In the genomic region with DNA sequence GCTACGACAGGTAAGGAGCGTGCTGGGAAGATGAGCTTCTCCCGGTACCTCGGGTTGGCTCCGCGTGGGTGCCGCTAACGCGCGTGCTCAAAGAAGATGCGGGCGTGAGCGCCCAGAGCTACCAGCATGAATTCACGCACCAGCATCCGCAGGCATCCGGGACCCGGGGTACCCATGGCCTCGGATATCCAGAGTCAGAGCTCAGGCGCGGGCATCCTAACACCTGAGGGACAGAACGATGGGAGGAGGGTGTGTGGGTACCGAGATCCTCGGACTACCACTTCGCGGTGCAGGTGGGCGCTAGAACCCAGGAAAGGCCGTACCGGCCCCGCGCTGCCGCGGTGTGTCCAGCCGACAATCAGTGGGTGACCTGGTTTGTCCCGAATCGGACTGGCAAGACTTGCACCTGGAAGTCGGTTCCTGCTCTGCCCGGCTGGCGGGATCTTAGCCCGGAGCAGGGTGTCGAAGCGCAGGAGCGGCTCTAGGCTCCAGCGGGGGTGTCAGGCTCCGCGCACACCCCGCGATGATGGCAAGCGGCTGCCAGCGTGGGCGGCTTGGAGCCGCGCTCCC, we compare ENCODE assay signal across 10 mouse cellular contexts. TPM values are rescaled to one million over a fixed set of nuclear protein-coding genes. Genes with fewer than 3 reads are reported as not detected.
DNase-seq lines count a peak whose midpoint lies in the region; ATAC-seq and TF ChIP-seq lines count a peak whose summit lies in the region.
"Had no signal": no experiment of that assay in that cellular context is flagged by ENCODE, and none has a peak within 500 bp of the region (broad histone marks: within the 10 kb centered on the region; RNA-seq: fewer than 3 reads in every experiment).

No protein-coding gene starts in this region.

- TF ChIP-seq POLR2A in embryonic fibroblast, embryonic 13.5 days (IDR thresholded peaks at IDR 0.05; ENCODE audit: low read depth, low read length) = no peak

- no peaks in the 10 kb centered on the region for H3K9me3 ChIP-seq in kidney, embryonic 15.5 days (replicated peaks)
- no peaks in the 10 kb centered on the region for H3K9me3 ChIP-seq in hindbrain, postnatal 0 days (ENCODE audit: low read length)
- H3K9me3 ChIP-seq in limb, embryonic 15.5 days = no peaks in the 10 kb centered on the region

- no peak overlapping the region for H3K27ac ChIP-seq in kidney, embryonic 15.5 days
- no peak overlapping the region for H3K27ac ChIP-seq in embryonic fibroblast, embryonic 13.5 days (ENCODE audit: insufficient read depth, low read length)
- peak overlapping the region; percentile 82 for H3K27ac ChIP-seq in hindbrain, postnatal 0 days
- H3K27ac ChIP-seq in limb, embryonic 15.5 days = no peak overlapping the region

- H3K27me3 ChIP-seq in kidney, embryonic 15.5 days = peaks cover 47% of the 10 kb centered on the region
- H3K27me3 ChIP-seq in hindbrain, postnatal 0 days (ENCODE audit: insufficient read depth, low read length) = 0 out of 2 replicates have a peak, but pooled peaks cover 4% of the 10 kb centered on the region
- peaks cover 48% of the 10 kb centered on the region for H3K27me3 ChIP-seq in limb, embryonic 15.5 days

- DNase-seq in kidney, adult 18-20 months = no peak
- peak; percentile 62 for DNase-seq in hindbrain, postnatal 0 days (ENCODE audit: low spot score)
- peak; percentile 81 to 83 for DNase-seq in right cerebral cortex, postnatal 10 days (ENCODE audit: low spot score in 2 of 2)
- no peak for DNase-seq in c-Kit-positive CD71-positive TER-119-positive erythroid progenitor cells, embryonic 14.5 days (ENCODE audit: low spot score)

- peak overlapping the region; percentile 35 for H3K9ac ChIP-seq in kidney, embryonic 15.5 days
- H3K9ac ChIP-seq in hindbrain, postnatal 0 days (replicated peaks; ENCODE audit: low read length) = peak overlapping the region; percentile 64
- H3K9ac ChIP-seq in limb, embryonic 15.5 days = 0 out of 2 replicates have a peak overlapping the region, but pooled peaks have one; percentile 17

- WGBS in kidney, embryonic 15.5 days = under 1% methylated on average over 52 of the region's 52 CpGs
- 1% methylated on average over 52 of the region's 52 CpGs for WGBS in hindbrain, postnatal 0 days
- WGBS in limb, embryonic 15.5 days = under 1% methylated on average over 52 of the region's 52 CpGs

- H3K36me3 ChIP-seq in kidney, embryonic 15.5 days = peaks cover 5% of the 10 kb centered on the region; the same call in 1 of the 2 replicates
- peaks cover 3% of the 10 kb centered on the region; the same call in 1 of the 2 replicates for H3K36me3 ChIP-seq in hindbrain, postnatal 0 days (ENCODE audit: insufficient read depth, low read length)
- 0 out of 2 replicates have a peak, but pooled peaks cover 4% of the 10 kb centered on the region for H3K36me3 ChIP-seq in limb, embryonic 15.5 days

- peak; percentile 22; the same call in 1 of the 2 replicates for ATAC-seq in kidney, embryonic 15.5 days (replicated peaks; ENCODE audit: low FRiP score)
- ATAC-seq in activated CD4-positive, CD25-positive, alpha-beta regulatory T cell, adult 4 months = peak; percentile 33
- ATAC-seq in hindbrain, postnatal 0 days = peak; percentile 35
- peak; percentile 32; the same call in 1 of the 2 replicates for ATAC-seq in limb, embryonic 15.5 days (ENCODE audit: insufficient number of reproducible peaks, low FRiP score, low TSS enrichment, low read depth)

- H3K4me3 ChIP-seq in kidney, embryonic 15.5 days (replicated peaks) = peak overlapping the region; percentile 55
- H3K4me3 ChIP-seq in embryonic fibroblast, embryonic 13.5 days (ENCODE audit: insufficient read depth, low read length) = peak overlapping the region; percentile 45
- peak overlapping the region; percentile 68 for H3K4me3 ChIP-seq in hindbrain, postnatal 0 days (ENCODE audit: low read length)
- peak overlapping the region; percentile 50 for H3K4me3 ChIP-seq in limb, embryonic 15.5 days

- TF ChIP-seq CTCF in embryonic fibroblast, embryonic 13.5 days (IDR thresholded peaks at IDR 0.05; ENCODE audit: borderline replicate concordance, insufficient read depth, low read length) = no peak
- TF ChIP-seq CTCF in hindbrain, postnatal 0 days (IDR thresholded peaks at IDR 0.05; ENCODE audit: low read depth) = no peak

- H3K4me2 ChIP-seq in kidney, embryonic 15.5 days = peak overlapping the region; percentile 98
- peak overlapping the region; percentile 83 for H3K4me2 ChIP-seq in hindbrain, postnatal 0 days (ENCODE audit: low read depth, low read length)
- H3K4me2 ChIP-seq in limb, embryonic 15.5 days = peak overlapping the region; percentile 97

- H3K4me1 ChIP-seq in kidney, embryonic 15.5 days = peaks cover 14% of the 10 kb centered on the region
- H3K4me1 ChIP-seq in embryonic fibroblast, embryonic 13.5 days (ENCODE audit: control insufficient read depth, insufficient read depth, low read length) = no peaks in the 10 kb centered on the region
- H3K4me1 ChIP-seq in hindbrain, postnatal 0 days (ENCODE audit: insufficient read depth, low read length) = no peaks in the 10 kb centered on the region
- H3K4me1 ChIP-seq in limb, embryonic 15.5 days = peaks cover 13% of the 10 kb centered on the region

RNA-seq across cellular contexts. Expression of a gene that starts 0.7 kb away (rescaled TPM):
- 1.4 and 2.4 TPM in 2 replicates for polyA plus RNA-seq in kidney, embryonic 15.5 days (2015; fragmentation: Nextera tagmentation; extraction: Ambion mirVana)
- polyA plus RNA-seq in activated CD4-positive, CD25-positive, alpha-beta regulatory T cell, adult 4 months (2017; shearing (Covaris generic)) = under 1 TPM; 0.24 to 0.29 TPM
- 0.49 TPM in 1 of 2 replicates, not detected in the other for polyA plus RNA-seq in embryonic fibroblast, embryonic 13.5 days (2011; ENCODE audit: insufficient read length, low read depth, missing spikeins)
- total RNA-seq in hindbrain, postnatal 0 days (2014; rRNA removed) = 134 and 142 TPM in 2 replicates
- polyA plus RNA-seq in hindbrain, postnatal 0 days (2015; fragmentation: Nextera tagmentation; extraction: Ambion mirVana) = 29.7 and 32.7 TPM in 2 replicates
- polyA plus RNA-seq in limb, embryonic 15.5 days (2015; fragmentation: Nextera tagmentation; extraction: Ambion mirVana) = 2.3 and 2.5 TPM in 2 replicates
- total RNA-seq: MEL had no signal

RNA-seq across cellular contexts. Expression of a gene that starts 16.6 kb away (rescaled TPM):
- 83.1 and 86.6 TPM in 2 replicates for polyA plus RNA-seq in kidney, embryonic 15.5 days (2015; fragmentation: Nextera tagmentation; extraction: Ambion mirVana)
- polyA plus RNA-seq in activated CD4-positive, CD25-positive, alpha-beta regulatory T cell, adult 4 months (2017; shearing (Covaris generic)) = 10 to 100 TPM; 34.6 to 48.4 TPM
- 166 and 204 TPM in 2 replicates for polyA plus RNA-seq in embryonic fibroblast, embryonic 13.5 days (2011; ENCODE audit: insufficient read length, low read depth, missing spikeins)
- 127 and 128 TPM in 2 replicates for total RNA-seq in hindbrain, postnatal 0 days (2014; rRNA removed)
- polyA plus RNA-seq in hindbrain, postnatal 0 days (2015; fragmentation: Nextera tagmentation; extraction: Ambion mirVana) = 79.1 and 80.0 TPM in 2 replicates
- 67.8 and 85.2 TPM in 2 replicates for polyA plus RNA-seq in limb, embryonic 15.5 days (2015; fragmentation: Nextera tagmentation; extraction: Ambion mirVana)

RNA-seq across cellular contexts. Expression of a gene that starts 20.9 kb away (rescaled TPM):
- polyA plus RNA-seq in kidney, embryonic 15.5 days (2015; fragmentation: Nextera tagmentation; extraction: Ambion mirVana) = 0.06 TPM in 1 of 2 replicates, not detected in the other
- polyA plus RNA-seq in activated CD4-positive, CD25-positive, alpha-beta regulatory T cell, adult 4 months (2017; shearing (Covaris generic)) = under 1 TPM; 0.07 to 0.19 TPM
- 0.16 TPM in 1 of 2 replicates, not detected in the other for polyA plus RNA-seq in embryonic fibroblast, embryonic 13.5 days (2011; ENCODE audit: insufficient read length, low read depth, missing spikeins)
- not detected in 2 replicates for total RNA-seq in hindbrain, postnatal 0 days (2014; rRNA removed)
- polyA plus RNA-seq in hindbrain, postnatal 0 days (2015; fragmentation: Nextera tagmentation; extraction: Ambion mirVana) = 0.08 TPM in 1 of 2 replicates, not detected in the other
- 1.5 and 2.0 TPM in 2 replicates for polyA plus RNA-seq in limb, embryonic 15.5 days (2015; fragmentation: Nextera tagmentation; extraction: Ambion mirVana)

RNA-seq across cellular contexts. Expression of a gene that starts 56.6 kb away (rescaled TPM):
- polyA plus RNA-seq in kidney, embryonic 15.5 days (2015; fragmentation: Nextera tagmentation; extraction: Ambion mirVana) = not detected in 2 replicates
- polyA plus RNA-seq in activated CD4-positive, CD25-positive, alpha-beta regulatory T cell, adult 4 months (2017; shearing (Covaris generic)) = not detected
- not detected in 2 replicates for polyA plus RNA-seq in embryonic fibroblast, embryonic 13.5 days (2011; ENCODE audit: insufficient read length, low read depth, missing spikeins)
- not detected in 2 replicates for total RNA-seq in hindbrain, postnatal 0 days (2014; rRNA removed)
- not detected in 2 replicates for polyA plus RNA-seq in hindbrain, postnatal 0 days (2015; fragmentation: Nextera tagmentation; extraction: Ambion mirVana)
- polyA plus RNA-seq in limb, embryonic 15.5 days (2015; fragmentation: Nextera tagmentation; extraction: Ambion mirVana) = not detected in 2 replicates
- total RNA-seq: heart, postnatal 10 days; MEL had no signal

Comparison
In these comparisons a context has a peak if more than half of its experiments do, and no peak if none do; other contexts are left out.
1. DNase-seq: peak in hindbrain, postnatal 0 days (single experiment) and right cerebral cortex, postnatal 10 days (2 of 2); none in kidney, adult 18-20 months (single experiment) and c-Kit-positive CD71-positive TER-119-positive erythroid progenitor cells, embryonic 14.5 days (single experiment).
2. Peak in every context shown above with its lines, with median percentiles within 50 percentile points of each other: ATAC-seq, H3K4me2 ChIP-seq, H3K4me3 ChIP-seq and H3K9ac ChIP-seq.